Mouse (Mus musculus) intestine, postnatal 0 days (tissue): Measurements from ENCODE around the gene Add1. TPM values are rescaled to one million over a fixed set of nuclear protein-coding genes. Genes with fewer than 3 reads are reported as not detected.
A peak's percentile ranks its signal among the peaks of the same experiment; 100 is the strongest.
"Not testable (repeated sequence)": the region's sequence is repeated elsewhere in the genome, so short reads cannot be mapped to it uniquely, and the experiment has no call there.

ENCODE experiments used
- ATAC-seq: fragments of 200-750 bp; cut with Nextera tagmentation; 2 replicates; pipeline ENCODE4 v1.8.0; 2017; ENCODE audit warnings: mild to moderate bottlenecking, moderate TSS enrichment, moderate library complexity
- H3K27ac ChIP-seq: fragments of 300-500 bp; sonication (generic); 2 replicates; pipeline ENCODE4 v1.5.1; 2014; ENCODE audit warnings: mild to moderate bottlenecking, low read depth, low read length, moderate library complexity
- H3K27me3 ChIP-seq: fragments of 300-500 bp; sonication (generic); replicated peaks from 2 replicates; pipeline ENCODE4 v1.6.1; 2014; ENCODE audit warnings: low read length, mixed read lengths; ENCODE audit not compliant: control insufficient read depth, insufficient read depth
- H3K36me3 ChIP-seq: fragments of 300-500 bp; sonication (generic); 2 replicates; pipeline ENCODE4 v1.6.1; 2014; ENCODE audit warnings: mild to moderate bottlenecking, moderate library complexity; ENCODE audit not compliant: control insufficient read depth, insufficient read depth
- H3K4me1 ChIP-seq: fragments of 300-500 bp; sonication (generic); replicated peaks from 2 replicates; pipeline ENCODE4 v1.6.1; 2014; ENCODE audit warnings: antibody characterized with exemption, low read length, mixed read lengths; ENCODE audit not compliant: control insufficient read depth, insufficient read depth
- H3K4me2 ChIP-seq: fragments of 300-500 bp; sonication (generic); replicated peaks from 2 replicates; pipeline ENCODE4 v1.6.1; 2014; ENCODE audit warnings: low read depth, mild to moderate bottlenecking, moderate library complexity
- H3K4me3 ChIP-seq: fragments of 300-500 bp; sonication (generic); 2 replicates; pipeline ENCODE4 v1.5.1; 2014; ENCODE audit warnings: low read depth, low read length
- H3K9ac ChIP-seq: fragments of 300-500 bp; sonication (generic); 2 replicates; pipeline ENCODE4 v1.6.1; 2014; ENCODE audit warnings: mild to moderate bottlenecking, low read depth, low read length
- H3K9me3 ChIP-seq: fragments of 300-500 bp; sonication (generic); 2 replicates; pipeline ENCODE4 v1.6.1; 2016; ENCODE audit warnings: mixed run types; ENCODE audit not compliant: control insufficient read depth
- CTCF ChIP-seq: sonication (generic); IDR thresholded peaks from 2 replicates; pipeline ENCODE4 v1.5.1; 2016; ENCODE audit warnings: low read depth, mild to moderate bottlenecking, control low read depth, antibody characterized with exemption, moderate library complexity
- WGBS: fragments of 180-500 bp; shearing (Covaris S2); extraction: QIAGEN DNeasy Blood & Tissue Kit; methylation state at CpG from one replicate; pipeline ENCODE4 v1.1.7; 2014; 5-methylcytosine and 5-hydroxymethylcytosine counted together
- polyA plus RNA-seq: library from polyadenylated mRNA; unstranded; fragments of >200 nt; fragmentation: Nextera tagmentation; extraction: Ambion mirVana; gene quantifications from 2 replicates; pipeline ENCODE4 v1.2.1, GENCODE M21; 2015

The Add1 gene
- polyA plus RNA-seq, 1 experiment from 2014 or later = 62.7 TPM

DNA sequence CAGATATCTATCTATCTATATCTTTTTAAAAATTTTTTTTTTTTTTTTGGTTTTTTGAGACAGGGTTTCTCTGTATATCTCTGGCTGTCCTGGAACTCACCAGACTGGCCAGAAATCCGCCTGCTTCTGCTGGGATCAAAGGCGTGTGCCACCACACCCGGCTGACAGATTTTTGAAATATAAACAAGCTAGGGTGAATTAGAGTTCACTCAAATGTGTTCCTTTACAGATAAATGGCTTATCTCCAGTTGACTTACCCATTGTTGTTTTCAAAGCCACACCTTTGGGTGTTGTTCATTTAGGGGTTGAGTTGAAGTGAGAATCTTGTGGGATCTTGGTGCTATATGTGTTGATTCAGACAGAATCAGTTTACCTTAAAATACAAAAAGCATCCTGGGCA is 5.9 kb downstream of the Add1 start:
- H3K36me3 ChIP-seq = no peaks in the 10 kb centered on the region
- H3K27ac ChIP-seq = no peak overlapping the region
- no peak overlapping the region for H3K9ac ChIP-seq
- H3K27me3 ChIP-seq = no peaks in the 10 kb centered on the region
- H3K4me1 ChIP-seq = no peaks in the 10 kb centered on the region; the same call in 1 of the 2 replicates
- no peak overlapping the region for H3K4me3 ChIP-seq
- H3K9me3 ChIP-seq = no peaks in the 10 kb centered on the region
- WGBS = 35% methylated on average over 3 of the region's 3 CpGs
- no peak for TF ChIP-seq CTCF
- H3K4me2 ChIP-seq = no peak overlapping the region
- no peak for ATAC-seq

DNA sequence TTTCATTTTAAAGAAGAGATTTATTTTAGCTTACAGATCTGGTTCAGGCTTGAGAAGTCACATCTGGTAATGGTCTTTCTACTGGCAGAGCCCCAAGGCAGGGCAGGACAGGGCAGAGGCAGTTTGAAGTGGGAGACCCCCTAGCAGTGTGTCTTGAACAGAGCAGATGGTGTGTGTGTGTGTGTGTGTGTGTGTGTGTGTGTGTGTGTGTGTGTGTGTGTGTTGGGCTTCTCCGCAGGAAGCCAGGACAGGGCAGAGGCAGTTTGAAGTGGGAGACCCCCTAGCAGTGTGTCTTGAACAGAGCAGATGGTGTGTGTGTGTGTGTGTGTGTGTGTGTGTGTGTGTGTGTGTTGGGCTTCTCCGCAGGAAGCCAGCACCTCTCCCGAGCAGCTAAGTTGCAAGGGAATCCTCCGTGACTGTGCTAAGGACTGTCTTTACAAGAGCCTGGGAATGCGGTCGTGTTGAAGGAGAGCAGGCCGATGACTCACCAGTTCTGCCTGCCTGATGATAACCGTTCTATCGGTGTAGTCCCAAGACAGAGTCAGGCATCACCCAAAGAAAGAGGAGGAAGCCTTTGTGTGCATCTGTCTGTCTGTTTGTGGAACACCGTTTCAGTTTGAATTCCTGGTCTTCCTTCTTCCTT is 8.3 kb downstream of the Add1 start:
- H3K27ac ChIP-seq = peak overlapping the region; percentile 35; the same call in 1 of the 2 replicates
- H3K4me3 ChIP-seq, H3K4me1 ChIP-seq, H3K9me3 ChIP-seq, H3K9ac ChIP-seq, H3K36me3 ChIP-seq, H3K27me3 ChIP-seq: not testable (repeated sequence)
- ATAC-seq = peak; percentile 39; the same call in 1 of the 2 replicates
- 16% methylated on average over 10 of the region's 10 CpGs for WGBS
- H3K4me2 ChIP-seq = 0 out of 2 replicates have a peak overlapping the region, but pooled peaks have one; percentile 13

DNA sequence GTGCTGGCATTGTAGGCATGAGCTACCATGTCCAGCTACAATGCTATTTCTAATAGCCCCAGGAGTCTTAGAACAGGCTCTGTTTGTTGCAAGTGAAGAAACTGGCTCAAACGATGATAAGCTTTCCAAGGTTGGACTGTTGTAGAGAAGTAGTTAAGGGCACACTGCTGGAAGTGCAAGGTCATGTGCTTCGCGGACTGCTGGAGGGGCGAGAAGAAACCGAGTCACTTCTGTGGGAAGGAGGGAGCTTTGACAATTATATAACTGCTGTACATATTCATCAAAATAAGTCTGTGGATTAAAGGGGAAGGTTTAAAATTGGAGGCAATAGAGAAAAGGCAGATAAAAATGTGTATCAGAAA is 8.8 kb downstream of the Add1 start:
- WGBS = 61% methylated on average over 5 of the region's 5 CpGs
- 0 out of 2 replicates have a peak overlapping the region, but pooled peaks have one; percentile 13 for H3K4me2 ChIP-seq

DNA sequence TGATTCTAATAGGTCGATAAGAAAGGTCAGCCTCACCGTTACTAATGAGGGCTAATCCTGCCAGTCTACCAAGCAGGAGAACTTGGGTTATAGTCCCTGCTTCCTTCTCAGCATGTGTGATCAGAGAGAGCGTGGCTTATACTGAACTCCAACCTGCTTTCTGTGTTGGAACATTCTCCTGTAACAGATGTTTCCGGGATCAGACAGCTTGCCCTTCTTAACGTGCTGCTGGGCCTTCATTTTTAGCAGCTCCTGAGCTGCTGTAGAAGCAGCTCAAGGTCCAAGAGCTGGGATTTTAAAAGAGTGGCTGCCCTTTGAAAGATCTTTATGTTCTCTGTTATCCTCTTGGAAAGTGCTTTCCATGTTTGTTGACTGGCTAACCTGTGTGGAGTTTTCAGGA is 11.8 kb downstream of the Add1 start:
- Histone ChIP-seq H3K36me3 (no peaks in the 10 kb centered on the region), H3K4me3 (no peak overlapping the region), H3K4me1 (no peaks in the 10 kb centered on the region; the same call in 1 of the 2 replicates), H3K9me3 (no peaks in the 10 kb centered on the region), H3K4me2 (no peak overlapping the region), H3K9ac (no peak overlapping the region), H3K27ac (no peak overlapping the region), H3K27me3 (no peaks in the 10 kb centered on the region)
- 74% methylated on average over 5 of the region's 5 CpGs for WGBS
- ATAC-seq = no peak
- TF ChIP-seq CTCF = no peak

More for the DNA sequence above, 8.8 kb downstream of the Add1 start:
- H3K27me3 ChIP-seq = no peaks in the 10 kb centered on the region
- no peaks in the 10 kb centered on the region; the same call in 1 of the 2 replicates for H3K4me1 ChIP-seq
- TF ChIP-seq CTCF = no peak
- no peaks in the 10 kb centered on the region for H3K36me3 ChIP-seq
- H3K4me3 ChIP-seq = no peak overlapping the region
- ATAC-seq = no peak
- H3K27ac ChIP-seq = peak overlapping the region; percentile 35; the same call in 1 of the 2 replicates
- H3K9me3 ChIP-seq = no peaks in the 10 kb centered on the region
- no peak overlapping the region for H3K9ac ChIP-seq

DNA sequence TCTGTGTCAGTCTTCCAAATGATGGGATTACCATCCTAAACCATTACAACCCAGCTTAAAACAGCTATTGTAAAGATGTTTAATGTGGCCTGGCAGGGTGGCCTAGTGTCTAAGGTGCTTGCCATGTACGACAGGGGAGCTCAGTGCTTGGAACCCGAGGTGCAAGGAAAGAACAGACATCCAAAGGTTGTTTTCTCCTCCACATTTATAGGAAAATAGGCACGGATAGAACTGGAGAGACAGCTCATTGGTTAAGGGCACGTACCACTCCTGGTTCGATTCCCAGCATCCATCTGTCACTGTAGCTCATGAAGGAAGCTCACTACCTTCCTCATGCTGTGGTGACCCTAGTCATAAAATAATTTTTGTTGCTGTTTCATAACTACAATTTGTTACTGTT is 14.4 kb downstream of the Add1 start:
- 88% methylated on average over 5 of the region's 5 CpGs for WGBS

DNA sequence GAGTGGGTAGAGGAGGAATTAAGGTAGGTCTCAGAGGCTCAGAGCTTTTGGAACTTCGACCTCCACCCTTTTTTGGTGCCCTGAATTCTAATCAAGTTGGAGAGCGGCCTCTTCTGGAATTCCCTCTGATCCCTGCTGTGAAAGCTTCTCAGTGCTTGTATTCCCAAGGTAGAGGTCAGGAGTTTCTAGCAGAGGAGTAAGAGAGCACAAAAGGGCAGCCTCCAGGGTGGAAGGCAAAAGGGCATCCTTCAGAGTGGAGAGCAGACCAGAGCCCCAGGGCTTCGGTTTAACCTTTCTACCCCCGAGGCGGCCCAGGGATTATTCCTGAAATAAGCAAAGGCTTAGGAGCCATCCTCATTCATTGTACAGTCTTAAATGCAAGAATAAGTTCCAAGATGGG is 16.6 kb downstream of the Add1 start:
- WGBS = 53% methylated on average over 5 of the region's 5 CpGs
- Histone ChIP-seq H3K27me3 (no peaks in the 10 kb centered on the region), H3K27ac (no peak overlapping the region), H3K4me2 (no peak overlapping the region), H3K36me3 (0 out of 2 replicates have a peak, but pooled peaks cover 7% of the 10 kb centered on the region), H3K4me1 (no peaks in the 10 kb centered on the region), H3K9ac (no peak overlapping the region), H3K4me3 (no peak overlapping the region), H3K9me3 (no peaks in the 10 kb centered on the region)
- TF ChIP-seq CTCF = no peak
- ATAC-seq = no peak

More for the DNA sequence above, 14.4 kb downstream of the Add1 start:
- H3K36me3 ChIP-seq = no peaks in the 10 kb centered on the region
- no peaks in the 10 kb centered on the region for H3K27me3 ChIP-seq
- H3K9me3 ChIP-seq = no peaks in the 10 kb centered on the region
- no peak for ATAC-seq
- H3K4me2 ChIP-seq = no peak overlapping the region
- H3K9ac ChIP-seq = no peak overlapping the region
- no peak overlapping the region for H3K4me3 ChIP-seq
- no peak overlapping the region for H3K27ac ChIP-seq
- no peaks in the 10 kb centered on the region for H3K4me1 ChIP-seq
- no peak for TF ChIP-seq CTCF
